Mouse (Mus musculus): ENCODE measurements around the gene Opa3. TPM values are rescaled to one million over a fixed set of nuclear protein-coding genes. Genes with fewer than 3 reads are reported as not detected.

The Opa3 gene
- total RNA-seq (2021) = 10 to 100 TPM; 31.7 to 37.4 TPM
- long read RNA-seq, experiment 1, transcript Opa3-201 (2 exons, 3,366 nt) = major isoform, 23 of 39 reads
- long read RNA-seq, experiment 1, partial matches to known transcripts = 0 of 39 reads
- long read RNA-seq, experiment 1, other reads (novel, unspliced or antisense) = 15 of 39 reads
- long read RNA-seq, experiment 2, transcript Opa3-201 (2 exons, 3,366 nt) = major isoform, 18 of 20 reads
- long read RNA-seq, experiment 2, partial matches to known transcripts = 0 of 20 reads
- long read RNA-seq, experiment 2, other reads (novel, unspliced or antisense) = 2 of 20 reads

DNA sequence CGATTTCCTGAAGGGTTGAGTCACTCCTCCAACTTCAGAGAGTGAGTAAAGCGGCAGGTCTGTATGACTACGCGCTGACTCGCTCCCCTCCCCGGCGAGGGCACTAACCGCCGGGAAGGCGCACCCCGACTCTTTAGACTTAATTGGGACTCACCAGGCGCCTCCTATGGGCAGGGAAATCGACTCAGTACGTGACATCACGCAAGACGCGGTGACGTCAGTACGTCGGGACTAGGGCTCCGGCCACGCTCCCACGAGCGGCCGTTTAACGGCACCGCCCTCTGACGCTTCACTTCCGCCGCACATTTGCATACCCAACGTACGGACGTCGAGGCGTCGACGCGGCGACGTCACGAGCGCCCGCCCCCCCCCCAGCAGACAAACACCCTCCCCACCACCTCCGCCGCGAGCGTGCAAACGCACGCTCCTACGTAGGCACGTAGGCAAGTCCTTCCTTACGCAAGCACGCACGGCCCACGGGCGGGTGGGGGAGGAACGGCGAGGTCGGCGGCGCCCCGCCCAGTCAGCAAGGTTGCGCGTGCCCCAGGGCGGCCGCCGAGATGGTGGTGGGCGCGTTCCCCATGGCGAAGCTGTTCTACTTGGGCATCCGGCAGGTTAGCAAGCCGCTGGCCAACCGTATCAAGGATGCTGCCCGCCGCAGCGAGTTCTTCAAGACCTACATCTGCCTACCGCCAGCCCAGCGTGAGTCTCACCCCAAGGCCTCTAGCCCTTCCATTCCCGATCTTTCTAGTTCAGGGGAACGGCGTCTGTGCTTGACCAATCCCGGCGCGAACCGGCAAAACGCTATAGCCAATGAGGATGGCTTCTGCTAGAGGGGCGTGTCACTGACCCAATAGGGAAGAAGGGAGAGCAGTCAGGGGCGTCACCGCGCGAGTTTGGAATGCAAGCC, at the start of gene Opa3:
Opa3 (plus strand) TSS at position 452 of the 910 bp plus-strand sequence.
- DNase-seq = peak; percentile 98 to 99

- DNase-seq = peak; percentile 85 to 86
Observed at GRCm38 (mm10) chr7:19178443-19179092, 49.6 kb upstream of the Opa3 start.

- DNase-seq = peak; percentile 84 to 86
Observed at GRCm38 (mm10) chr7:19179173-19179572, 49.0 kb upstream of the Opa3 start.

DNA sequence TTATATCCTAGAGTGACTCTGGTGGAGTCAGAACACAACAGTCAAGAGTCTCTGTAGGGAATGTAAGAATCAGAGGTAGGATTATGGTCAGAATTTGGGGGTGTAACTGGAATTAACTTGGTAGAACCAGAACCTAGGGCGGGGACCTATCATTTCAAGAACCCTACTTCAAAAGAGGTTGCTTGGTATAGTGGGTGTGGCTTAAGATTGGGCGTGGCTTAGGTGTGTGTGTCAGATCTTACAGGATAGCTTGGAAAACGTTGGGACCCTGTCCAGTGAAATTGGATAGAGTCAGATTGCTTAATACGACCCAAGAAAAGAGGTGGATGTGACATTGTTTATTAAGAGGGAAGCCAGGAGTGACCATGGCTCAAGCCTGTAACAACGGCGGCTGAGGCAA, 48.2 kb upstream of the Opa3 start:
- DNase-seq = no peak

DNA sequence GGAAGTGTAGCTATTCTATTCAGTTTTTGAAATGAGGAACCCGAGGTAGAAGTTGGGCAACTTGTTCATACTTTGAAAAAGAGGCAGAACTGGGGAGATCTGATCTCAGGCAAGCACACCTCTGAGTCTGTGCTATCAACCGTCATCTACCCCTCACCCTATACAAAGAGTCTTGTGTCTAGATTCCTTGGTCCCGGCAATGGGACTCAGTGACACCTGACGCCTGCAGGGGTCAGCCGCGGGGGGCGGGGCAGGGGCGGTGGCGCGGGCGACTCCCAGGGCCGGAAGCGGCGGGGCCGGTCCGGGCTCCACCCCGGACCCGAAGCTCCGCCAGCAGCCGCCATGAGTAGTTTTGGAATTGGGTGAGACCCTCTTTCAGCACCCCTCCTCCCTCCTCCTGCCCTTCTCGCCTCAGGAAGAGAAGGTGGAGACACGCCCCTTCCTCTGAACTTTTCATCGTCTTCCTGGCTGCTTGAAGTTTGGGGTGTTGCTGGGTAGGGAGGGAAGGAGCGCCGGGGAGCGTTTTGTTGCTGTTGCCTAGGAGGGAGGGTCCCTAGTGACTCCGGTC, 47.2 kb upstream of the Opa3 start:
- DNase-seq = peak; percentile 71 to 84

GRCm38 (mm10) chr7:19184250-19184649, 43.9 kb upstream of the Opa3 start:
- DNase-seq = no peak

DNA sequence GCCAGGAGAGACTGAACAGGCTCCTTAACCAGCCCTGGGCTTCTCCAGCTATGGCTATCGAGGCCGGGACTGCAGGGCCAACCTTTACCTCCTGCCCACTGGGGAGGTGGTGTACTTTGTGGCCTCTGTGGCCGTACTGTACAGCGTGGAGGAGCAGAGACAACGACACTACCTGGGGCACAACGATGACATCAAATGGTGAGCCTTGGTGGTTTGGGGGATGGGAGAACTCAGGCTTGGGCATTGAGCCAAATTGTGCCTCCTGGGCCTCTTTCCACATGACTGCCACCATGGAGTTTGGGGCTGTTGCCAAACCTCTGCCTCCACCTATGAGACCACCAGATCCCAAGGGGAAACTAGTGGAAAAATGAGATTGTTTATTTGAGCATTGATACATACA, 43.4 kb upstream of the Opa3 start:
- DNase-seq = no peak

DNA sequence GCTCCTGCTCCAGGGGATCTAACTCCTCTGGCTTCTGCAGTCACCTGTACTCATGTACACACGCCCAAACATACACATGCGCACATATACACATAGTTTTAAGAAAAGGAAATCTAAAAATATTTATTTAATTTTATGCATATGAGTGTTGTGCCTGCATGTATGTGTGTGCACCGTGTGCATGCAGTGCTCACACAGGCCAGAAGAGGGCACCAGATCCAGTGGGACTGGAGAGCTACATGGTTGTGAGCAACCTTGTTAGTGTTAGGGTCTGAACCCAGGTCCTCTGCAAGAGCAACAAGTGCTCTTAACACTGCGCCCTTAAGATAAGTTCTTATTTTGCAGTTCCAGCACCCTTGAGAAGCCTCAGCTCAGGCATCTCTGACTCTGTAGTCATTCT, 33.5 kb upstream of the Opa3 start:
- DNase-seq = no peak

- peak; percentile 45 to 55 for DNase-seq
Observed at GRCm38 (mm10) chr7:19196676-19197075, 31.5 kb upstream of the Opa3 start.

DNA sequence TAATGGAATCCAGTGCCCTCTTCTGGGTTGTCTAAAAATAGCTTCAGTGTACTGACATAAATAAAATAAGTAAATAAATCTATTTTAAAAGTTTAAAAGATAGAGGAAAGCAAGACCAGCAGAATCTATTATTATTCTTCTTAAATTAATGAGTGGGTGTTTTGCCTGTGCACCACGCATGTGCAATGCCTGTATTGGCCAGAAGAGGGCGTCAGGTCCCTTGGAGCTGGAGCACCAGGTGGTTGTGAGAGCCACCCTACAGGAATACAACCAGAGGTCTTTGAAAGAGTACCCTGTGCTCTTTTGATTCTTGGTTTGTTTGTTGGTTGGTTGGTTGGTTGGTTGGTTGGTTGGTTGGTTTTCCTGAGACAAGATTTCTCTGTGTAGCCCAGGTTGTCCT, 30.1 kb upstream of the Opa3 start:
- DNase-seq = peak; percentile 46 to 51

- no peak for DNase-seq
Observed at GRCm38 (mm10) chr7:19201660-19202059, 26.5 kb upstream of the Opa3 start.

DNA sequence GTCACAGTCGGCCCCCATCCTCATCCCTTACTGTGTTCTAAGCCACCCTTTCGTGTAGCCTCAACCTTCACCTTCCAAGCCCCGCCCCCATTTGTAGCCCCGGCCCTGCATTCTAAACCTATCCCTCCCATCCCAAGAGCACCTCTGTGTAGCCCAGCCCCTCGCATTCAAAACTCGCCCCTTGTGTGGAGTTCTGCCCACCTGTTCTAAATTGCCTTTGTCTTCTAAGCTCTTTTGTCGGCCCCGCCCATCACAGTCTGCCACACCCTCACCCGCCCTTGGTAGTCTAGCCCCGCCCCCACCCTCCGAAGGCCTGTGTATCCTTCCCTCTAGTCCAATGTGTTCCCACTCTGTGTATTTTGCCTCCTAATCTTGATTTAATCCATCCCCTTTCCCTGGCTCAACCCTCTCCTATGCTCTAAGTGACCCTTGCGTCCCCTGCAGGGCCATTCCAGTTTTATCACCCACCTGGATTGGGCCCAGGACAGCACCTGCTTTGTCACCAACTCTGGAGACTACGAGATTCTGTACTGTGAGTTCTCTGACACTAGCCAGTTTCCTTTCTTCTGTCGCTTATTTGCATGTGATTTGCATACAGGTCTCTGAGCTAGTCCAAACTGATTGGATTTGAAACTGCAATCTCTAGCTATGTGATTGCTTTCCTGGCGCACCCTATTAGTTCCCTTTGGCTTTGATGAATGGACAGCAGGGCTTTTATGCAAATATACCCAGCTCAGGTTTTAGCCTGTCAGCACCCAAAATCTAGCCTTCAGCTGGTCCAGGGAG, 25.9 kb upstream of the Opa3 start:
- no peak for DNase-seq

- no peak for DNase-seq
Observed at GRCm38 (mm10) chr7:19208201-19208910, 19.8 kb upstream of the Opa3 start.

GRCm38 (mm10) chr7:19208944-19209472, 19.1 kb upstream of the Opa3 start:
- DNase-seq = peak; percentile 45 to 65

- DNase-seq = peak; percentile 43 to 55
Observed at GRCm38 (mm10) chr7:19209494-19209893, 18.6 kb upstream of the Opa3 start.

DNA sequence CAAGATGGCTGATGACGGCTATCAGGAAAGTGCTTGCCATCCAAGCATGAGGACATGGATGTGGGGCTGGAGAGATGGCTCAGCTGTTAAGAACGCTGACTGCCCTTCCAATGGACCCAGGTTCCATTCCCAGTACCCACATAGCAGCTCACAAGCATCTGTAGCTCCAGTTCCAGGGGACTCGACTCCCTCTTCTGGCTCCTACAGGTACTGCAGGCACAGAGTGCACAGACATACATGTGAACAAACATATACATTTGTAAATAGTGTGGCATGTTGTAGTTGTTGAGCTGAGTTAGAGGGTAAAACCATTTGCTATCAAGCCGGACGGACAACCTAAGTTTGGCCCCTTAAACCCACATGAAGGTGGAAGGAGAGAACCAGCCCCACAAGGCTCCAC, 18.1 kb upstream of the Opa3 start:
- no peak for DNase-seq

DNA sequence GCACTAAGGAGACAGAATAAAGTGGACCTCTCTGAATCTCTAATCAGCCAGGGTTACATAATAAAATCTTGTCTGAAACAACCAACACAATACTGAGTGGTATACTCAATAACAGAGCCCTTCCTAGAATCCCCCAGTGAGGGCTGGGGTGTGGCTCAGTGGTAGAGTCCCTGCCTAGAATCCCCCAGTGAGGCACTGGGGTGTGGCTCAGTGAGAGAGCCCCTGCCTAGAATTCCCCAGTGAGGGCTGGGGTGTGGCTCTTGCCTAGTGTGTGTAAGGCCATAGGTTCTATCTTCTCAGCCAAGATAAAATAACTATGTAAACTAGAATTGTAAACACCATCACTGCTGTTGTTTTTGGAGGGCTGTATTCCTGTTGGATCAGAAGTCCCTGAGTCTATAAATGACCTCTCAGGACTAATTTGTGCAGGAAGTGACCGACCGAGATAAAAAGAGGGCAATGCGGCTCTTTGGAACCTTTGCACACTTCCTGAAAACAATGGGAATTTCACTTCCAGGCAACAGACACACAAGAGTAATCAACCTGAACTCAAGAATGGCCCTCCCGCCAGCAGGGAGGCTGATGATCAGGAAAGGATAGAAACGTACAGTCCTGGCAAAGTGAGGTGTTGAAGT, 17.0 kb upstream of the Opa3 start:
- no peak for DNase-seq

- peak; percentile 67 to 84 for DNase-seq
Observed at GRCm38 (mm10) chr7:19211996-19212755, 16.0 kb upstream of the Opa3 start, which contains the start of gene Gpr4. TSS of gene Gpr4 (plus strand) at chr7:19212538.

DNA sequence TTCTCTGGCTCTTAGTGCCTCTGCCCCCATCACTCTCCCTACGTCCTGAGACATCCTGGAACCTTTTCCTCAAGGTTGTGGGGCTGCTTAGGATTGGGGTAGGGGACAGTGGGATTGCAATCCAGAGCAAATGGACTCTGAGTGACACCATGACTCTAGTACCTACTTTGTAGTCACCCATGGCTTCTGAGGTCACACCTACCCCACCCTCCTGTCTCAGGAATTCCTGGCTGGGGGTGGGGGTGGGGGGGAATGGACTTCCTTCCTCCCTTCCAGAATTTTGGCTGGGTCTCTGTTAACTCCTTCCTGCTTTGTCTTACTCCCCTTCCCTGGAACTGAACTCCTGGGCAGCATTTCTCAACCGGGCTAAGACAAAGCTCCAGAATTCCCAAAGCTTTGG, 14.7 kb upstream of the Opa3 start:
- no peak for DNase-seq

Measured in adrenal gland, postnatal 36 days (tissue).